ENCODE assay signal across 29 mouse cellular contexts in genomic region chr9:101458947-101459627, GRCm38 (mm10).
DNase-seq lines count a peak whose midpoint lies in the region; ATAC-seq and TF ChIP-seq lines count a peak whose summit lies in the region.
"Had no signal": no experiment of that assay in that cellular context is flagged by ENCODE, and none has a peak within 500 bp of the region (broad histone marks: within the 10 kb centered on the region; RNA-seq: fewer than 3 reads in every experiment).

No protein-coding gene starts in this region.

- H3K4me3 ChIP-seq in hindbrain, embryonic 12.5 days = no peak overlapping the region
- H3K4me3 ChIP-seq in hindbrain, embryonic 10.5 days = no peak overlapping the region
- no peak overlapping the region for H3K4me3 ChIP-seq in kidney, postnatal 0 days (replicated peaks; ENCODE audit: low read depth, low read length)
- H3K4me3 ChIP-seq in neural tube, embryonic 12.5 days = no peak overlapping the region
- no peak overlapping the region for H3K4me3 ChIP-seq in neural tube, embryonic 15.5 days (replicated peaks)
- H3K4me3 ChIP-seq: embryonic facial prominence, embryonic 10.5 days; heart, embryonic 12.5 days; hindbrain, embryonic 15.5 days; left cerebral cortex, adult 2 months; liver, embryonic 13.5 days had no signal

- no peak overlapping the region for H3K4me2 ChIP-seq in hindbrain, embryonic 12.5 days (replicated peaks)
- H3K4me2 ChIP-seq in kidney, postnatal 0 days (ENCODE audit: low read length) = no peak overlapping the region
- peak overlapping the region; percentile 18; the same call in 1 of the 2 replicates for H3K4me2 ChIP-seq in neural tube, embryonic 12.5 days (replicated peaks)
- no peak overlapping the region for H3K4me2 ChIP-seq in neural tube, embryonic 15.5 days
- H3K4me2 ChIP-seq: heart, embryonic 12.5 days; hindbrain, embryonic 15.5 days; liver, embryonic 13.5 days had no signal

- H3K9me3 ChIP-seq in hindbrain, embryonic 12.5 days (replicated peaks) = no peaks in the 10 kb centered on the region
- H3K9me3 ChIP-seq in hindbrain, embryonic 10.5 days = no peaks in the 10 kb centered on the region
- H3K9me3 ChIP-seq in kidney, postnatal 0 days (replicated peaks; ENCODE audit: low read length) = no peaks in the 10 kb centered on the region
- H3K9me3 ChIP-seq in neural tube, embryonic 12.5 days = no peaks in the 10 kb centered on the region
- no peaks in the 10 kb centered on the region for H3K9me3 ChIP-seq in neural tube, embryonic 15.5 days (replicated peaks)
- H3K9me3 ChIP-seq: embryonic facial prominence, embryonic 10.5 days; heart, embryonic 12.5 days; hindbrain, embryonic 15.5 days; liver, embryonic 13.5 days had no signal

- no peak for DNase-seq in hindbrain, embryonic 10.5 days (ENCODE audit: low spot score)
- peak; percentile 57 for DNase-seq in kidney, postnatal 0 days (ENCODE audit: low spot score)
- no peak for DNase-seq in kidney, postnatal 10 days
- DNase-seq in layer of hippocampus, postnatal 10 days (ENCODE audit: low spot score in 2 of 2) = no peak
- DNase-seq: adrenal gland, adult 2 months; B cell, adult 2 months; cerebellum, adult 11-12 months; cerebellum, postnatal 10 days; gastrocnemius, postnatal 14 days; heart, adult 11 months; heart, postnatal 10 days; layer of hippocampus, adult 9-11 months; liver, embryonic 13.5 days; lung, adult 2 months; lung, postnatal 14 days; right cerebral cortex, adult 18-20 months; right cerebral cortex, postnatal 4 days; thymus, postnatal 14 days had no signal

- H3K27me3 ChIP-seq in hindbrain, embryonic 12.5 days = no peaks in the 10 kb centered on the region
- H3K27me3 ChIP-seq in hindbrain, embryonic 10.5 days (ENCODE audit: insufficient read depth, poor library complexity, severe bottlenecking) = peaks cover 4% of the 10 kb centered on the region; the same call in 1 of the 2 replicates
- H3K27me3 ChIP-seq in kidney, postnatal 0 days (ENCODE audit: insufficient read depth, low read length) = no peaks in the 10 kb centered on the region
- H3K27me3 ChIP-seq in neural tube, embryonic 12.5 days (replicated peaks) = no peaks in the 10 kb centered on the region
- H3K27me3 ChIP-seq in neural tube, embryonic 15.5 days (replicated peaks) = no peaks in the 10 kb centered on the region
- H3K27me3 ChIP-seq: CH12.LX; heart, embryonic 12.5 days; hindbrain, embryonic 15.5 days; liver, embryonic 13.5 days had no signal

- no peaks in the 10 kb centered on the region for H3K36me3 ChIP-seq in hindbrain, embryonic 12.5 days
- no peaks in the 10 kb centered on the region for H3K36me3 ChIP-seq in hindbrain, embryonic 10.5 days
- H3K36me3 ChIP-seq in kidney, postnatal 0 days (ENCODE audit: insufficient read depth, low read length) = no peaks in the 10 kb centered on the region
- H3K36me3 ChIP-seq in neural tube, embryonic 12.5 days = no peaks in the 10 kb centered on the region
- H3K36me3 ChIP-seq in neural tube, embryonic 15.5 days = no peaks in the 10 kb centered on the region
- H3K36me3 ChIP-seq: embryonic facial prominence, embryonic 10.5 days; G1E; heart, embryonic 12.5 days; hindbrain, embryonic 15.5 days; liver, embryonic 13.5 days had no signal

- WGBS in hindbrain, embryonic 12.5 days = 65% methylated on average over 11 of the region's 11 CpGs
- WGBS in hindbrain, embryonic 10.5 days = 83% methylated on average over 11 of the region's 11 CpGs
- WGBS in kidney, postnatal 0 days = 30% methylated on average over 11 of the region's 11 CpGs
- WGBS in neural tube, embryonic 12.5 days = 29% methylated on average over 11 of the region's 11 CpGs
- WGBS in neural tube, embryonic 15.5 days = 19% methylated on average over 11 of the region's 11 CpGs

- peak overlapping the region; percentile 56; the same call in 1 of the 2 replicates for H3K27ac ChIP-seq in hindbrain, embryonic 12.5 days
- H3K27ac ChIP-seq in hindbrain, embryonic 10.5 days = no peak overlapping the region
- no peak overlapping the region for H3K27ac ChIP-seq in kidney, postnatal 0 days
- no peak overlapping the region for H3K27ac ChIP-seq in neural tube, embryonic 12.5 days
- H3K27ac ChIP-seq in neural tube, embryonic 15.5 days (replicated peaks) = no peak overlapping the region; the same call in 1 of the 2 replicates
- H3K27ac ChIP-seq: embryonic facial prominence, embryonic 10.5 days; hindbrain, embryonic 15.5 days; left cerebral cortex, adult 2 months; liver, embryonic 13.5 days had no signal

- no peak for TF ChIP-seq CTCF in kidney, postnatal 0 days (IDR thresholded peaks at IDR 0.05; ENCODE audit: low read depth)

- ATAC-seq in hindbrain, embryonic 12.5 days (ENCODE audit: low FRiP score) = no peak
- no peak for ATAC-seq in kidney, postnatal 0 days (replicated peaks; ENCODE audit: low FRiP score, low read depth)
- ATAC-seq in neural tube, embryonic 12.5 days (ENCODE audit: low FRiP score, low read depth) = peak; percentile 58
- no peak for ATAC-seq in neural tube, embryonic 15.5 days (ENCODE audit: low FRiP score)
- ATAC-seq: intestine, embryonic 16.5 days; Patski had no signal

- peaks cover 5% of the 10 kb centered on the region; the same call in 1 of the 2 replicates for H3K4me1 ChIP-seq in hindbrain, embryonic 12.5 days
- no peaks in the 10 kb centered on the region for H3K4me1 ChIP-seq in hindbrain, embryonic 10.5 days (replicated peaks)
- no peaks in the 10 kb centered on the region for H3K4me1 ChIP-seq in kidney, postnatal 0 days (replicated peaks; ENCODE audit: insufficient read depth, low read length)
- H3K4me1 ChIP-seq in neural tube, embryonic 12.5 days = peaks cover 20% of the 10 kb centered on the region
- peaks cover 16% of the 10 kb centered on the region for H3K4me1 ChIP-seq in neural tube, embryonic 15.5 days
- H3K4me1 ChIP-seq: embryonic facial prominence, embryonic 10.5 days; heart, embryonic 12.5 days; liver, embryonic 13.5 days had no signal

- no peak overlapping the region for H3K9ac ChIP-seq in hindbrain, embryonic 12.5 days
- H3K9ac ChIP-seq in kidney, postnatal 0 days (ENCODE audit: low read depth, low read length) = no peak overlapping the region
- H3K9ac ChIP-seq in neural tube, embryonic 12.5 days = no peak overlapping the region
- no peak overlapping the region for H3K9ac ChIP-seq in neural tube, embryonic 15.5 days (replicated peaks)
- H3K9ac ChIP-seq: heart, embryonic 12.5 days; hindbrain, embryonic 15.5 days; liver, embryonic 13.5 days had no signal
